Mouse (Mus musculus): Measurements from ENCODE around the gene Cd151.
"Not testable (repeated sequence)": the region's sequence is repeated elsewhere in the genome, so short reads cannot be mapped to it uniquely, and the experiment has no call there.

Cd151 gene

DNA sequence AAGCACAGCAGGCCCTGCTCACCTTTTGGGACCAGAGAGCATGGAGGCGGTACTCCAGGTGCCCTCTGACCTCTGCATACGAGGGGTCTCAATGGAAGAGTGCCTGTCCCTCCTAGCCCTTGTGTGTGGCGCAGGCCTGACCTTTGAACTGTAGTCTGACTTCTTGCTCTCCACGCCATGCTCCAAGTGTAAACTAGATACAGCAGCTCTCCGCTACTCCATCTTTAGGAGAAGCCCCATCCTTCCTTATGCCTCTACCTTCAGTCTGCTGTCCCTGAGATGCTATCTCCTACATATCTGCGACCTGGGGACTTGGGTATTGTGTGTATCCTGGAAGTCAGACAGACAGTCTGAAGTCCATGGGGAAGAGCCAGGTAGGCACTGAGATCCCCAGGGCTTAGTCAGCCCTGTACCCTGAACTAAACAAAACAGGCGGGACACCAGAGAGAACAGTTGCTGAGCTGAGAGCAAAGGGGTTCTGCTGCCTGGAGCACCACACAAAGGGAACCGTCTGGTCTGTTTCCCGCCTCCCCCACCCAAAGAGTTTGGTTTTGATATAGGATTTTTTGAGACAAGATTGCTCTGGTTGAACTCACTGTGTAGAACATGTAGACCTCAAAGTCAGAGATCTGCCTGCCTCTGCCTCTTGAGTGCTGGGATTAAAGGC, 31.2 kb upstream of the Cd151 start:
- DNase-seq (ENCODE audit: low read depth, low spot score), result no peak

DNA sequence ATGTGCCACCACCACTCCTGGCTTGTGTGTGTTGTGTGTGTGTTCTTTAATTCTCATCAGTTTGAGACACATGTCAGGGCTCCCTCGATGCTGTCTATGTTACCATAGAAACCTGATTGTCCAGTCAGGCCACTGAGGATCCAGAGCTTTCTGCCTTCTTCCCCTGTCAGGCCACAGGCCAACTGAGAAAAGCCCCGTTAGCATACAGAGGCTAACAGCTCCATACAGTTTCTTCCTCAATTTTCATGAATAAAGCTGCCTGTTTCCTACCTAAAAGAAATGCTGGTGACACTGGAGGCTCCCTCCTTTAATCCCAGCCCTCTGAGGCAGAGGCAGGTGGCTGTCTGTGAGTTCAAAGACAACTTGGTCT, 30.7 kb upstream of the Cd151 start:
- no peak for DNase-seq (ENCODE audit: low read depth, low spot score)

DNA sequence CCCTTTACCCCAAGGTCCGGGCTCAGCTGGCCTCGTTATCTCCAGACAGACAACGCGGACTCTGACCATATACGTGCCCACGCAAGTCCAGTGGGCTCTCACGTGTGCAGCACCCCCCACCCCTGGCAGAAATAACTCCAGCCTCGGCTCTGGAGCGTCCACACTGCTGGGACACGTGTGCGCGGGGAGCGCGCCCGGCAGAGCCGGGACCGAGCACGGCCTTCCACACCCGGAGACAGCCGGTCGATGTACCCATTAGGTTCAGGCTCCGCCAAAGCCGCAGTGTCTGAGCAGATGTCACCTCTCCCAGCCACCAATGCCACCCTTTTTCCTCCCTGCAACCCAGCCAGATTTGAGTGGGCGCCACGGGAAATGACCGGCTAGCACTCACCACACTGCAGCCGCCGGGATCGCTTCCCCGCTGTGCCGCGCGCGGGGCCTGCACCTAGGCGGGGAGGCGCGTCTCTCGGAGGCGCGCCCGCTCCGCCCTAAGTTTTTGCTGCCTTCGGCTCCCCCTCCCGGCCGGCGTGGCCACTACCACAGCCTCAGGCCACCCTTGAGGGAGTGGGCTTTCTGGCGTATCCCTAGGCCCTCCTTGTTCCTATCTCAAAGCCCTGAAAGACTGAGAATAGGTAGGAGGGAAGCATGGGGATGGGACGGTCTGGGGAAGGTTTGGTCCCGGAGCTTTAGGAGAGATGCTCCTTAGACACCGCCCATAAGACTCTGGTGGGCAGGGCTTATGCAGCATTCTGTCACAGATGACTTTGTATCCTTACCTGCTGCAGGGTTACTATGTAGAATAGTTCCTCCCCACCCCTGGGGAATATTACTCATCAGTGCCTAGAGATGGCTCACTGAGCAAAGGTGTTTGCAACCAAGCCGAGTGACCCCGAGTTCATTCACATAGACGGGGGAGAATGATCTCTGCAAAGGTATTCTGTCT, 29.7 kb upstream of the Cd151 start, which contains the start of gene Slc25a22:
Slc25a22 (minus strand) TSS at position 715 of the 943 bp plus-strand sequence.
- DNase-seq (ENCODE audit: low read depth, low spot score), result no peak

DNA sequence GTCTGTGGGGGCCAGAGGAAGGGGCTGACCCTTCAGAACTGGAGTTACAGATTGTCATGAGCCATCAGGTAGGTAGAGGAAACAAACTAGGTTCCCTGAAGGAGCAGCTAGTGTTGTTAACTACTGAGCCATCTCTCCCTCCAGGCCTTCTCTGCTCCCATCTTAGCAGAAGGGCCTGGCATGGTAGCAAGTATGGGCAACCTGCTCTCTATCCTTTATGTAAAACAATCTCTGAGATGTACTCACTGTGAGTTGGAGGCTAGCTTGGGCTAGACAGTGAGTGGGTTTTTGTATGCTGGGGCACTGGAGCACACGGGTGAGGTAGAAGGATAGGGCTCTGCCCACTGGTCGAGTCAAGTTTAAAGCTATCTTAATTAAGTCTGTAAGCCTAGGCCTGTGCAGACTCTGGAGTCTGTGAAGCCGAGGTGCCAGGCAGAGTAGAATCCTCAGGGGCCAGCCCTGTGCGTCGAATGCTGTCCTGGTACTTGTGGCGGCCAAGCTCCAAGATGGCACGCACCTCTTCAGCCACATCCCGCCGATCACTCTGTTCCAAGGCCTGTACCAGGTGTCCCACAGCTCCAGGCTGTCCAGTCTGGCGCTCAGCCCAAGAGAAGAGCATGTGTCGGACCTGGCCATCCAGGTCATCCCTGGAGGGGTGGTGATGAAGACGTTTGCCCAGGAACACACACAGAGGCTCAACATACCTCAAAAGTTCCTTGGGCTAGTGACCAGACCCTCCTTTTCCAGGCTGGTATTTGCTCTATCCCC, 28.8 kb upstream of the Cd151 start:
- no peak for DNase-seq (ENCODE audit: low read depth, low spot score)

DNA sequence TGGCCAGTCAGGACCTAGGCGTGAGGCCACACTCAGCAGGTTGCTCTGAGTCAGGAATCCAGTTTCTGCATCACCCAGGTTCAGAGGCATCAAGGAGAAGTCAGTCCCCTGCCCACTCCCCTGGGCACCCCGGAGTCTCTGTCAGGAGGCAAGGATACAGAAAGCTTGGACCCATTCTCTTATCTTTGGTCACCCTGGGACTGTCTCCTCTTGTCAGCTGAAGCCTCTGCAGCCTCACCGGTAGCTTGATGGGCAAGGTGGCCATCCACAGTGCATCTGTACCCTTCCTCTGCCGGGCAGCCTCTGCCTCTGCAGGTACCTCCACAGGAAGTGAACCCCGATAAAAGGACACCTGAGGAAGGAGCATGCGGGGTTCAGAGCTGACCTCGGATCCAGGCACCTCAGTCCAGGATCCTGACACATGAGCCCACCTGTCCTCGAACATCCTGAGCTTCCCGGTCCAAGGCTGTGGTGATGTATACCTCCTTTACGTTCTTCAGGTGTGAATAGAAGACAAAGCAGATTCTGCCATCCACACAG, 28.0 kb upstream of the Cd151 start:
- DNase-seq (ENCODE audit: low read depth, low spot score), result no peak

DNA sequence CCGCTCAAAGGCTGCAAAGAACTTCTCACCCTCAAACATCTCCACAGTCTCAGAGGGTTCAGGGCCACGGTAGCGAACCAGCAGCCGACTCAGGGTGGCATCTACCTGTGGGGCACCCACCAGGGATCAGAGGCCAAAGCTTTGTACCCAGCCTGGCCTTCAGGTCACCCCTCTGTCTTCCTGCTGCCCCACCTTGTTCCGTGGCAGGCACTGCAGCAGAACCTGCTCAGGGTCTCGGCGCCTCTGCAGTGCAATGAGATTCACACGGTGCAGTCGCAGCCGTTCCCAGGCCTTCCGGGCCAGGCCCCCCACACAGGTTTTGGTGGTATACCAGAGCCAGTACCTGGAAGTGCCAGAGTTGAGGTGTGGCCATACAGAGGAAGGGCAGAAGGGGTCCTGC, 27.4 kb upstream of the Cd151 start:
- DNase-seq (ENCODE audit: low read depth, low spot score), result no peak

DNA sequence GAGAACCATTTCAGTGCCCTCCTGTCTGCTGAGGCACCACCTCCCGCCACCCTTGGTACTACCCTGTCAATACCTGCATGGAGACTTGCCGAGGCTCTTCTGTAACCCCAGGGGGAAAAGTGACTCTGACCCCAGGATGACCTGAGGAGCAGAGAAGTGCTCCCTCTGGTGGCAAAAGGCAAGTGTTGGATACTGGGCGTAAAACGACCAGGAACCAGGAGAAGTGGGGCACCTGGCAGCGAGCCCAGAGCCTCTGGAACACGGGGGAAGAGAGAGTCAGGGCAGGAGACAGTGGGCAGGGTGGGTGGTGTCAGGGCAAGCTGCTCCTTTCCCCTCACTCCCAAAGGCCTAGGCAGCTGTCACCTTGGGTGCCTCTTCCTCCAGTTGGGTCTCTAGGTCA, 26.6 kb upstream of the Cd151 start:
- DNase-seq (ENCODE audit: low read depth, low spot score), result no peak

DNA sequence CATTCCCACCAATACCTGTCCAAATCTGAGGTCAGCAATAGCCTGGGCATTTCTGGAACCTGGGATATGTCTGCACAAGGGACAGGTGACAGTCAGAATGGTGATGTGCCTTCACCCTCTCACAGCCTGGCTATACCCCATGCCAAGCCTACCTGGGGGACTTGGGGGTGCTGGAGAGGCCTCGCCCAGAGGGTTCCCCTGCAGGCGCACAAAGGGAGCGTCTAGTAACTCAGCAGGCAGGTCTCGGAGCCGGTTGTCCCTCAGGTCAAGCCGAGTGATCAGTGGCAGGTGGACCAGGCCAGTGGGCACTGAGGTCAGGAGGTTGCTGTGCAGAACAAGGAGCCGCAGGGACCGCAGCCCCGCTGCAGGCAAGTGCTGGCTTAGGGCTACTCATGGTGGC, 25.7 kb upstream of the Cd151 start:
- no peak for DNase-seq (ENCODE audit: low read depth, low spot score)

DNA sequence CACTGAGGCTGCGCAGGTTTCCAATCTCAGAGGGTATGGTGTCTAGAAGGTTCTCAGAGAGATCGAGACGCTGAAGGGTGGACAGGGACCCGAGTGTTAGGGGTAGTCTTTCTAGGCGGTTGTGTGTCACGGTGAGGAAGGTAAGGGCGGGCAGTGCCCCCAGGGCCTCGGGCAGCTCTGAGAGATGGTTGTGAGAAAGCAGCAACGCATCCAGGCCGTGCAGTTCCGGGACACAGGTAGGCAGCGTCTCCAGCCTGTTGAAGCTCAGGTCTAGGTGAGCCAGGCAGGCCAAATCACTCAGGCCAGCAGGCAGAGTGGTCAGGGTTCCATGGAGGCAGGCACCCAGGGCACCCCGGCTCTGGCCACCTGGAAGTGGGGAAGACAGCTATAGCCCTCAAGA, 25.0 kb upstream of the Cd151 start:
- no peak for DNase-seq (ENCODE audit: low read depth, low spot score)

DNA sequence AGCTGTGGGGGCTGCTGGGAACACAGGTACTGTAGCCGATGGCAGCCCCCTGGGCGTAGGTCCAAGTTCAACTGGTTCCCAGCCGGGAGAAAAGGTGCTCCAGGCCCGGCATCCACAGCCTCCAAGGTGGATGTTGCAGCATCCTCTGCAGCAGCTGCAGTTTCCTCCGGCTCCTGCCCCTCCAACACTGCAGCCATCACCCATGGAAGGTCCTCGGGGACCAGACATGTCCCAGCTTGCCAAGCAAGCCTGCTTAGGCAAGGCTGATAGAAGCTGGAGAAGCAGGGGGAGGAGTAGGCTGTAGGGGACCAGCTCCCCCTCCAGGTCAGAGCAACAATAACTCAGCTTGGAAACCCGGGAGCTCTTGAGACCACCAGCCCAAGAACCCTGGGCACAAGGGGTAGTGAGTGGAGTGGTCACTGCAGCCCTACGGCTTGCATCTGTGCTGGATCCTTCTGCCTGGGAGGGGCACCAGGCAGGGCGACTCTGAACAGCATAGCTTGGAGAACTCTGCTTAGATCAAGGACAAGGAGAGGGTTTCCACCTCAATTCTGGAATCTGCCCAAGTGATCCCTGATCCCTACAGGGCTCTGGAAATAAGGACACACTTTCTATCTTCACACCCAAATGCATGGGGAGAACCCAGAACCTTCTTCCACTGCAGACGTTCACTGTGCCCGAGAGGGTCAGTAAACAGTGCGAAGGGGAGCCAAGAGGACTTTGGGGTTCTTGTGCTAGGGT, 23.9 kb upstream of the Cd151 start:
- no peak for DNase-seq (ENCODE audit: low read depth, low spot score)

DNA sequence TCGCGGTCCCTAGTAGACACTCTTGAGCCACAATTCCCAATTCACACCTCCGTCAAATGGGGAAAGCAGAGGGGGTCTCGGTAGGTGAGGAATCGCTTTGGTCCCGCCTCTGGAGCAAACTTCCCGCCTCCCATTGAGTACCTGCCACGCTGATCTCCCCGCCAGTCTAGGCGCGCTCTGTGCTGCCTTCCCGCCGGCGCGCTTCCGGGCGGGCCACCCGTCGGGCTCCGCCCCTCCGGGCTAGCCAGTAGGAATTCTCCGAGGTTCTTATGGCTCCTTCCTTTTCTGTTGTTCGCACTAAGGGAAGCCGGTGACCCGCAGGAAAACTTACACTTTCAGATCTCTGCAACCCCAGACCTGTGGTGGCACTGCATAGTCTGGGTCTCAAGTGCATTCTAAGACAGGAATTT, 23.4 kb upstream of the Cd151 start, which contains the start of gene Pidd1:
Pidd1 (minus strand) TSS at position 198 of the 410 bp plus-strand sequence.
- peak; percentile 57 for DNase-seq (ENCODE audit: low read depth, low spot score)

DNA sequence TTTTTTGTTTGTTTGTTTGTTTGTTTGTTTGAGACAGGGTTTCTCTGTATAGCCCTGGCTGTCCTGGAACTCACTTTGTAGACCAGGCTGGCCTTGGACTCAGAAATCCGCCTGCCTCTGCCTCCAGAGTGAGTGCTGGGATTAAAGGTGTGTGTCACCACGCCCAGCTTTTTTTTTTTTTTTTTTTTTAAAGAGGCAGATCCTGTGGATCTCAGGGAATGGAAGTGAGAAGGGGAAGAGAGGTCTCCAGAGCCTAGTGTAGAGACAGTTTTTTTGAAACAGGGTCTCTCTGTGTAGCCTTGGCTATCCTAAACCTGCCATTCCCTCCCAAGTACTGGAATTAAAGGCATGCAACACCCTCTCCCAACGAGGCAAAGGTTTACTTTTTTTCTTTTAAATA, 20.8 kb upstream of the Cd151 start:
- not testable (repeated sequence) for DNase-seq (ENCODE audit: low read depth, low spot score)

DNA sequence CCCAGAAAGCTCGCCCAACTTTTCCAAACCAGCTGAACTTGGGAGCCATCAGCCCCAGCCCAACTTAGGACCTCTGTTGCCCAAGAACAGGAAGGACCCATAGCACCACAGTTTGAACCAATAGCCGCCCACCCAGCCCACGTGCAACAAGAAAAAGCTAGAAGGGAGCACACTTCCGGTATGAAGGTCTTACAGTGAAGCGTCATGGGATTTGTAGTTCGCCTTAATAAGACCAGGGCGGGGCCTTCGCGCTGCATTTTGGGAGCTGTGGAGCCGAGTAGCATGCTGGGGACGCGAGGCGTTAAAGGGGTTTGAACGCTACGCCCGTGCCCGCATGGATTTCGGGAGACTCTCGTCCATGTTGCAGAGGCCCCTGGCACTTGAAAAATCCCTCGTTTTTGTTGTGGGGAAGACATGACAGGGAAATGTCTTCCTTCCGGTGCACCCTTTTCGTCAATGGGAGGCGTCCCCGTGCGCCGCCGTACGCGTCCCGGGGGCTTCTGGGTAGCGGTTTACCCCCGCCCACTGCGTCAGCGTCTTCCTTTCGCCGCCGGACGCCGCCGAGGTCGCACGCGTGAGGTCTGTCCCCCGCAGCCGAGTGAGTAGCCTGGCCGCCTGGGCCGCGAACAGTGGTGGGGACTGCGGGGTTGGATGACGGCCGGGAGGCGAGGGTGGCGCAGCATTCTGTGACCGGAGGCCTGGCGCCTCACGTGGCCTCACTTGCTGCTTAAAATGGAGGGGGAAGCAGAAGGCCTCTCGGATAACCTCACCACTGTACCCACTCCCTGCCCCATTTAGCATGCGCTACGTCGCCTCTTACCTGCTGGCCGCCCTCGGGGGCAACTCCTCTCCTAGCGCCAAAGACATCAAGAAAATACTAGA, 19.8 kb upstream of the Cd151 start, which contains the start of gene Rplp2:
Rplp2 (plus strand) TSS at position 261 of the 882 bp plus-strand sequence.
- peak; percentile 87 for DNase-seq (ENCODE audit: low read depth, low spot score)

DNA sequence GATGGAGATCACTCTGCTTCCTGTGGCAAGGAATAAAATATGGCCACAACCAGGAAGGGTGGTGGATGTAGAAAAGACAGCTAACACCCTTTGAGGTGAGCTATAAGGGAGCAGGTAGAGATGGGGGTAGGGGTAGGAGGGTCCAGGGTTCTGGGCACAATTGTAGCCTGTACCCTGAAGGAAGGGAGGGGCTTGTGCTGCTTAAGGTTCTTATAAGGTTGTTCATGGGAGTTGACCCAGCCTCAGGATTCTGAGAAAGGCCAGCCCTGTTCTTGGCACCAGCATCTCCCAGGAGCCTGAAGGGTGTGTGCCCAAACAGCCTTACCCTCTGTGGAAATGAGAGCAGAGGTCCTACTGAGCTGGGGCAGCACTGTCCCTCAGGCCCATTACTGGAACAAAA, 15.3 kb upstream of the Cd151 start:
- DNase-seq (ENCODE audit: low read depth, low spot score), result no peak

DNA sequence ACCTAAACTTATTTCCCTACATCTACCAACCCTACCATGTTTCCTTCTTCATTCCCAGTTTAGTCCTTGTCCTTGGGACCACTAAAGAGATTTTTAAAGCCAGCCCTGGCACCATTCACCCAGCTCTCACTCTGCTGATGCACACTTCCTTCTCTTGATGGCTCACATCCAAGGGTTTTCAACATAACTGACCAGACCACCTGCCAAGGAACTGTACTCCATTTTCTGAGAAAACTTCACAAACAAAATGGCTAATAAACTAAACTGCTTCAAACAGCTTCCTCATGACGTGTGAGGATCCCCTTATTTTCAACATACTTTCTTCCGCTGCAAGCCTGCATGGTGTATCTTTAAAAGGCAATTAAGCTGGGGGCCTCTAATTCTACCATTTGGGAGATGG, 13.6 kb upstream of the Cd151 start:
- DNase-seq (ENCODE audit: low read depth, low spot score), result no peak

DNA sequence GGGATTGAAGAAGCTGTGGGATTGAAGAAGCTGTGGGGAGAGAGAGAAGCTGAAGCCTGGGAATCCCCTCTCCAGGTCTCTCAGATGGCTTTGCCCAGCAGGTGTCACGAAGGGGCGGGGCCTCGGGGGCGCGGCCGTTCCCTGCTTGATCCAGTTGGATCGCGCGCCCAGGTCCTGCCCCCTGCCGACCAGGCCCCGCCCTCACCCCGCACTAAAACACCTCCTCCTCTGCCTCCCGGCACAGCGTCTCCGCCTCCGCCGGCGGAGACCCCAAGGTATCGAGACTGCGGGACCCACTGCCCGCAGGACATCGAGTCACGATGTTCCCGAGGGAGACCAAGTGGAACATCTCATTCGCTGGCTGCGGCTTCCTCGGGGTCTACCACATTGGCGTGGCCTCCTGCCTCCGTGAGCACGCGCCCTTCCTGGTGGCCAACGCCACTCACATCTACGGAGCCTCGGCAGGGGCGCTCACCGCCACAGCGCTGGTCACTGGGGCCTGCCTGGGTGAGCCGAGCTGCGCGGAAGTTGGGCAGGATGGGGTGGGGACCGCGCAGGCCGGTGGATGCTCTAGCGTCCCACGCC, 12.1 kb upstream of the Cd151 start, which contains the start of gene Pnpla2:
Pnpla2 (plus strand) TSS at position 232 of the 585 bp plus-strand sequence.
- peak; percentile 84 for DNase-seq (ENCODE audit: low read depth, low spot score)

DNA sequence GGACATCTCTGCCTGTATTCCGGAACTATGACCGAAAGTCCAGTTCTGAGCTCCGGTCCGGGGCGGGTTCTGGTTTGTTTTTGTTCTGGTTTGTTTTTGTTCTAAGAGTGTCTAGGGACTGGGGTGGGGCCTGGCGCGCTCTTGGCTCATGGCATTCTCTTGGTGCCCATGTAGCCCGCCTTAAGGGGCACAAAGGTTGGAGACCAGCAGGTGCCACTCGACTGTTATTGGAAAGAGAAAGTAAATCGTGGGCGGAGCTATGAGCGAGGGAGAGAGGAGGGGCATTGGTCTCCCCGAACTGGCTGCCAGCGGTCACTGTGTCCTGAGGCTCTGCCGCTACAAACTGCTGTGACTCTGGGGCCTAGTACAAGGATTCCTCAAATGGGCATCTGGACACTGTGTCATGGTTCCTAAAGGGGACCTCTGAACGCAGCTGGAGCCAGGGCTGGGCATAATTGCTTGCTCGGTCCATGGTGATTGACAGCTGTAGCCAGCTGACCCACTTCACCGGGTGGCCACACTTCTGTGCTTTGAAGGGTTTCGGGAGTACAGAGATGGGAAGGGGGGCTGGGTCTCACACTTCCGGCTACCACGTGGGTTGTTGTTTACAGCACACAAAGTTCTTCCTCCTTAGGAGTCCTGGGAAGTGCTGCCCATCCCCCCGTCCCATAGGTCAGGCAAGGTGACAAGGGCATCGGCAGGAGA, 11.4 kb upstream of the Cd151 start:
- DNase-seq (ENCODE audit: low read depth, low spot score), result no peak

DNA sequence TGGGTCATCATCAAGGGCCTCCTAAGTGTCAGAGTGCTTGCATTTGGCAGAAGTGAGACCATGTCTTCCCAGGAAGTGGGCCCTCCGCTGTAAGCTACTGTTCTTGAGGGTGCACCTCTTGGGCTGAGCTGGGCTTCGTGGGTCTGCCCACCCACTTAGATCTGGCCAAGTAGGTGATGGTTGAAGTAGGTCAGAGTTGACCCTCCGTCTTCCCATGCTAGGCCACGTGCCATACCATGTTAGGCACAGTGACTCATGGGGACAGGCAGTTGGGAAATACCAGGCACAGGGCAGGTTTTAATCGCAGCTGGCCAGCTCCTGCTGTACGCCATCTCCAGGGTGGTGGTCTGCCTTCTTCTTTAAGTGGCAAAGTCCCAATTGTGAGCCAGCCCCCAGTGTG, 10.5 kb upstream of the Cd151 start:
- DNase-seq (ENCODE audit: low read depth, low spot score), result no peak

DNA sequence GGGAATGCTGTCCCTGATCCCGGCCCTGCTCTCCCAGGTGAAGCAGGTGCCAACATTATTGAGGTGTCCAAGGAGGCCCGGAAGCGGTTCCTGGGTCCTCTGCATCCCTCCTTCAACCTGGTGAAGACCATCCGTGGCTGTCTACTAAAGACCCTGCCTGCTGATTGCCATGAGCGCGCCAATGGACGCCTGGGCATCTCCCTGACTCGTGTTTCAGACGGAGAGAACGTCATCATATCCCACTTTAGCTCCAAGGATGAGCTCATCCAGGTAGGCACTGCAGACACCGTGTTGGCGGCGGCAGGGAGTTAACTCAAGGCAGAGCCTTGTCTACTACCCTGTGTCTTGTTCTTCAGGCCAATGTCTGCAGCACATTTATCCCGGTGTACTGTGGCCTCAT, 10.0 kb upstream of the Cd151 start:
- DNase-seq (ENCODE audit: low read depth, low spot score), result no peak
